ENCODE assay signal across 8 mouse cellular contexts in genomic region chr16:56074565-56074964, GRCm38 (mm10). TPM values are rescaled to one million over a fixed set of nuclear protein-coding genes. Genes with fewer than 3 reads are reported as not detected.
A peak's percentile ranks its signal among the peaks of the same experiment; 100 is the strongest.
DNase-seq lines count a peak whose midpoint lies in the region; ATAC-seq and TF ChIP-seq lines count a peak whose summit lies in the region.

No protein-coding gene starts in this region.

- H3K27me3 ChIP-seq in hindbrain, embryonic 16.5 days (replicated peaks; ENCODE audit: control insufficient read depth, insufficient read depth, low read length), result no peaks in the 10 kb centered on the region
- no peaks in the 10 kb centered on the region; the same call in 1 of the 2 replicates for H3K27me3 ChIP-seq in neural tube, embryonic 13.5 days

- no peaks in the 10 kb centered on the region for H3K36me3 ChIP-seq in hindbrain, embryonic 16.5 days (ENCODE audit: control insufficient read depth, insufficient read depth, low read length)
- no peaks in the 10 kb centered on the region for H3K36me3 ChIP-seq in neural tube, embryonic 13.5 days

- WGBS in hindbrain, embryonic 16.5 days, result 79% methylated on average over 5 of the region's 5 CpGs
- 83% methylated on average over 5 of the region's 5 CpGs for WGBS in neural tube, embryonic 13.5 days

- H3K9me3 ChIP-seq in hindbrain, embryonic 16.5 days (ENCODE audit: control insufficient read depth, low read length), result no peaks in the 10 kb centered on the region
- no peaks in the 10 kb centered on the region for H3K9me3 ChIP-seq in neural tube, embryonic 13.5 days

- peak overlapping the region; percentile 98 for H3K27ac ChIP-seq in layer of hippocampus, adult 2 months
- H3K27ac ChIP-seq in hindbrain, embryonic 16.5 days (ENCODE audit: low read depth, low read length), result peak overlapping the region; percentile 25; the same call in 1 of the 2 replicates
- H3K27ac ChIP-seq in neural tube, embryonic 13.5 days (replicated peaks), result peak overlapping the region; percentile 98

- no peak for TF ChIP-seq CTCF in layer of hippocampus, adult 2 months (conservative IDR thresholded peaks at IDR 0.05)

- no peak for DNase-seq in layer of hippocampus, adult 2 months (ENCODE audit: low spot score in 2 of 2)
- DNase-seq in layer of hippocampus, postnatal 25 days (ENCODE audit: extremely low spot score in 1 of 2, low spot score in 1 of 2), result no peak
- DNase-seq in cerebellum, postnatal 14 days, result peak; percentile 18 to 29
- DNase-seq in left cerebral cortex, adult 9 months (ENCODE audit: low spot score in 2 of 2), result no peak
- no peak for DNase-seq in Muller cell, postnatal 12 days (ENCODE audit: inconsistent ontology term)
- no peak for DNase-seq in adrenal gland, adult 8-10 months

- peak overlapping the region; percentile 94 for H3K4me3 ChIP-seq in layer of hippocampus, adult 2 months
- no peak overlapping the region for H3K4me3 ChIP-seq in hindbrain, embryonic 16.5 days (ENCODE audit: low read length)
- H3K4me3 ChIP-seq in neural tube, embryonic 13.5 days, result no peak overlapping the region

- peaks cover 11% of the 10 kb centered on the region for H3K4me1 ChIP-seq in hindbrain, embryonic 16.5 days (ENCODE audit: control insufficient read depth, insufficient read depth, low read depth, low read length)
- H3K4me1 ChIP-seq in neural tube, embryonic 13.5 days (replicated peaks), result peaks cover 21% of the 10 kb centered on the region

- 0 out of 2 replicates have a peak, but pooled peaks have one; percentile 22 for ATAC-seq in hindbrain, embryonic 16.5 days
- peak; percentile 8; the same call in 1 of the 2 replicates for ATAC-seq in neural tube, embryonic 13.5 days (ENCODE audit: low read depth)

- H3K4me2 ChIP-seq in hindbrain, embryonic 16.5 days (ENCODE audit: low read length), result no peak overlapping the region; the same call in 1 of the 2 replicates
- peak overlapping the region; percentile 69 for H3K4me2 ChIP-seq in neural tube, embryonic 13.5 days

- no peak overlapping the region for H3K9ac ChIP-seq in hindbrain, embryonic 16.5 days (ENCODE audit: low read depth, low read length)
- H3K9ac ChIP-seq in neural tube, embryonic 13.5 days, result no peak overlapping the region

RNA-seq across cellular contexts. Expression of gene Senp7, which starts 26.4 kb away (rescaled TPM):
- 10 to 100 TPM; 42.3 to 53.5 TPM for total RNA-seq in layer of hippocampus, adult 2 months (2021)
- 10 to 100 TPM; 45.3 to 52.4 TPM for total RNA-seq in layer of hippocampus, postnatal 25 days (2021)
- 41.0 and 41.4 TPM in 2 replicates for polyA plus RNA-seq in hindbrain, embryonic 16.5 days (2015; fragmentation: Nextera tagmentation; extraction: Ambion mirVana)
- polyA plus RNA-seq in neural tube, embryonic 13.5 days (2015; fragmentation: Nextera tagmentation; extraction: Ambion mirVana), result 53.1 and 57.3 TPM in 2 replicates
- total RNA-seq in adrenal gland, adult 8-10 months (2022), result 10 to 100 TPM; 18.0 to 33.3 (median 25.4) TPM

RNA-seq across cellular contexts. Expression of gene Trmt10c, which starts 36.9 kb away (rescaled TPM):
- total RNA-seq in layer of hippocampus, adult 2 months (2021), result 1 to 10 TPM; 9.3 to 10.0 TPM
- total RNA-seq in layer of hippocampus, postnatal 25 days (2021), result 10 to 100 TPM in 1 of 2 experiments, 1 to 10 TPM in 1; 10.0 to 10.3 TPM
- polyA plus RNA-seq in hindbrain, embryonic 16.5 days (2015; fragmentation: Nextera tagmentation; extraction: Ambion mirVana), result 17.1 and 17.5 TPM in 2 replicates
- polyA plus RNA-seq in neural tube, embryonic 13.5 days (2015; fragmentation: Nextera tagmentation; extraction: Ambion mirVana), result 23.1 and 23.4 TPM in 2 replicates
- total RNA-seq in adrenal gland, adult 8-10 months (2022), result 10 to 100 TPM; 16.0 to 19.5 (median 18.7) TPM

RNA-seq across cellular contexts. Expression of gene Pcnp, which starts 45.0 kb away (rescaled TPM):
- 100 to 1,000 TPM; 145 to 161 TPM for total RNA-seq in layer of hippocampus, adult 2 months (2021)
- total RNA-seq in layer of hippocampus, postnatal 25 days (2021), result 100 to 1,000 TPM; 147 to 159 TPM
- 190 and 191 TPM in 2 replicates for polyA plus RNA-seq in hindbrain, embryonic 16.5 days (2015; fragmentation: Nextera tagmentation; extraction: Ambion mirVana)
- polyA plus RNA-seq in neural tube, embryonic 13.5 days (2015; fragmentation: Nextera tagmentation; extraction: Ambion mirVana), result 240 and 254 TPM in 2 replicates
- total RNA-seq in adrenal gland, adult 8-10 months (2022), result 100 to 1,000 TPM; 102 to 138 (median 126) TPM

Comparison
In these comparisons a context has a peak if more than half of its experiments do, and no peak if none do; other contexts are left out.
1. DNase-seq: peak in cerebellum, postnatal 14 days (2 of 2); none in layer of hippocampus, adult 2 months (0 of 2), layer of hippocampus, postnatal 25 days (0 of 2), left cerebral cortex, adult 9 months (0 of 2), Muller cell, postnatal 12 days (single experiment) and adrenal gland, adult 8-10 months (single experiment).
2. H3K27ac ChIP-seq: peak in every context shown above with its lines; median percentile 98 in layer of hippocampus, adult 2 months; 98 in neural tube, embryonic 13.5 days; 25 in hindbrain, embryonic 16.5 days.